Mouse (Mus musculus) CH12.LX (cell line): ENCODE measurements around the gene Shbg. TPM values are rescaled to one million over a fixed set of nuclear protein-coding genes. Genes with fewer than 3 reads are reported as not detected.

ENCODE experiments used
- DNase-seq: peaks from one replicate; pipeline ENCODE4 v3.0.0-alpha.2; 2013; ENCODE audit errors: extremely low read depth
- H3K27ac ChIP-seq: 2 replicates; pipeline ENCODE4 v1.5.1; 2012; ENCODE audit warnings: low read depth, mild to moderate bottlenecking, control low read depth, moderate library complexity; ENCODE audit not compliant: insufficient read depth
- H3K27me3 ChIP-seq: replicated peaks from 2 replicates; pipeline ENCODE3; 2012; ENCODE audit warnings: inconsistent platforms
- H3K36me3 ChIP-seq, 2 experiments: replicated peaks in 1 of 2; 2 replicates each; pipeline versions ENCODE3 to v1.6.1; 2012; ENCODE audit warnings: inconsistent platforms in 1 of 2, low read length in 1 of 2, mild to moderate bottlenecking in 1 of 2, mixed read lengths in 1 of 2, moderate library complexity in 1 of 2; ENCODE audit not compliant: control insufficient read depth in 1 of 2, insufficient read depth in 1 of 2
- H3K4me1 ChIP-seq, 2 experiments: 2 replicates each; pipeline ENCODE4 v1.6.1; 2012; ENCODE audit warnings: inconsistent platforms in 1 of 2, moderate library complexity in 1 of 2; ENCODE audit not compliant: insufficient read depth in 2 of 2, control insufficient read depth in 1 of 2
- H3K4me2 ChIP-seq: 2 replicates; pipeline ENCODE4 v1.6.1; 2012; ENCODE audit warnings: low read depth, mild to moderate bottlenecking, control low read depth; ENCODE audit not compliant: poor library complexity, insufficient read depth, severe bottlenecking
- H3K4me3 ChIP-seq, 3 experiments: fragments of 150-350 bp in 1 of 3; sonication (generic) in 1 of 3; replicated peaks in 1 of 3; 2 replicates each; pipeline versions ENCODE3 to v1.5.1; 2011 to 2012; ENCODE audit warnings: low read depth in 2 of 3, low read length in 2 of 3, mild to moderate bottlenecking in 2 of 3, moderate library complexity in 2 of 3, control low read depth in 1 of 3, improper control_type of control experiment in 1 of 3, inconsistent platforms in 1 of 3, mixed read lengths in 1 of 3; ENCODE audit not compliant: poor library complexity in 1 of 3
- H3K79me2 ChIP-seq: replicated peaks from 2 replicates; pipeline ENCODE4 v1.6.1; 2012; ENCODE audit warnings: mild to moderate bottlenecking, moderate library complexity; ENCODE audit not compliant: control insufficient read depth, poor library complexity, insufficient read depth, severe bottlenecking; ENCODE audit errors: extremely low read depth
- H3K9ac ChIP-seq: 2 replicates; pipeline ENCODE4 v1.6.1; 2012; ENCODE audit warnings: low read depth, mild to moderate bottlenecking, control low read depth, moderate library complexity; ENCODE audit not compliant: insufficient read depth
- H3K9me3 ChIP-seq: replicated peaks from 2 replicates; pipeline ENCODE3; 2012; ENCODE audit warnings: low read length, inconsistent platforms, mixed read lengths
- CTCF ChIP-seq, 2 experiments: IDR thresholded peaks in 1 of 2; conservative IDR thresholded peaks in 1 of 2; 2 replicates each; pipeline ENCODE4 v1.5.1; 2011 to 2012; ENCODE audit warnings: low read depth in 2 of 2, low read length in 2 of 2, improper control_type of control experiment in 1 of 2, inconsistent platforms in 1 of 2, mild to moderate bottlenecking in 1 of 2, moderate library complexity in 1 of 2
- E2F4 ChIP-seq: IDR thresholded peaks from 2 replicates; pipeline ENCODE4 v1.6.1; 2011; ENCODE audit warnings: low read depth, low read length, improper control_type of control experiment; ENCODE audit not compliant: insufficient replicate concordance
- ELF1 ChIP-seq: IDR thresholded peaks from 2 replicates; pipeline ENCODE4 v1.6.1; 2014; ENCODE audit warnings: low read depth, mild to moderate bottlenecking, inconsistent platforms, low read length, improper control_type of control experiment
- EP300 ChIP-seq: IDR thresholded peaks from 2 replicates; pipeline ENCODE4 v1.6.1; 2011; ENCODE audit warnings: low read length, improper control_type of control experiment
- ETS1 ChIP-seq: conservative IDR thresholded peaks from 2 replicates; pipeline ENCODE4 v1.6.1; 2012; ENCODE audit warnings: low read depth, mild to moderate bottlenecking, inconsistent platforms, low read length, improper control_type of control experiment, moderate library complexity
- GABPA ChIP-seq: IDR thresholded peaks from 2 replicates; pipeline ENCODE4 v1.6.1; 2012; ENCODE audit warnings: low read depth, low read length, improper control_type of control experiment, inconsistent platforms; ENCODE audit not compliant: insufficient replicate concordance
- MXI1 ChIP-seq: IDR thresholded peaks from 2 replicates; pipeline ENCODE4 v1.6.1; 2011; ENCODE audit warnings: mild to moderate bottlenecking, low read depth, low read length, improper control_type of control experiment
- NELFE ChIP-seq: IDR thresholded peaks from 2 replicates; pipeline ENCODE4 v1.6.1; 2011; ENCODE audit warnings: low read depth, low read length, improper control_type of control experiment
- NRF1 ChIP-seq: IDR thresholded peaks from 2 replicates; pipeline ENCODE4 v1.6.1; 2014; ENCODE audit warnings: low read depth, mild to moderate bottlenecking, inconsistent platforms, low read length, improper control_type of control experiment, moderate library complexity
- PAX5 ChIP-seq: IDR thresholded peaks from 2 replicates; pipeline ENCODE4 v1.6.1; 2012; ENCODE audit warnings: low read length, inconsistent platforms, mixed read lengths
- SIN3A ChIP-seq: IDR thresholded peaks from 2 replicates; pipeline ENCODE4 v1.6.1; 2012; ENCODE audit warnings: low read length, improper control_type of control experiment, inconsistent platforms
- SMC3 ChIP-seq: IDR thresholded peaks from 2 replicates; pipeline ENCODE4 v1.6.1; 2011; ENCODE audit warnings: low read depth, low read length, improper control_type of control experiment
- TBP ChIP-seq: conservative IDR thresholded peaks from 2 replicates; pipeline ENCODE4 v1.6.1; 2011; ENCODE audit warnings: low read depth, low read length, improper control_type of control experiment
- TCF12 ChIP-seq: IDR thresholded peaks from 2 replicates; pipeline ENCODE4 v1.6.1; 2014; ENCODE audit warnings: low read depth, mild to moderate bottlenecking, inconsistent platforms, low read length, improper control_type of control experiment
- UBTF ChIP-seq: IDR thresholded peaks from 2 replicates; pipeline ENCODE4 v1.6.1; 2012; ENCODE audit warnings: low read depth, mild to moderate bottlenecking, inconsistent platforms, low read length, improper control_type of control experiment, moderate library complexity
- USF1 ChIP-seq: IDR thresholded peaks from 2 replicates; pipeline ENCODE4 v1.6.1; 2014; ENCODE audit warnings: low read depth, mild to moderate bottlenecking, inconsistent platforms, low read length, improper control_type of control experiment
- USF2 ChIP-seq: conservative IDR thresholded peaks from 2 replicates; pipeline ENCODE4 v1.6.1; 2011; ENCODE audit warnings: low read depth, low read length, improper control_type of control experiment
- dilution Hi-C: fragments of 300-500 bp; cut with MboI; formaldehyde crosslinking; loops from 2 replicates; pipeline ENCODE4 v1.14.3; 2020; ENCODE audit warnings: low sequenced_read_pairs; ENCODE audit not compliant: extremely low pct_unique_long_range_greater_than_20kb, extremely low pct_ligation_motif_present
- in situ Hi-C: fragments of 300-500 bp; cut with MboI; formaldehyde crosslinking; loops from 3 replicates; pipeline ENCODE4 v1.14.3; 2019; ENCODE audit warnings: low sequenced_read_pairs, low pct_ligation_motif_present, low pct_unique_long_range_greater_than_20kb, mixed read lengths
- polyA plus RNA-seq: library from polyadenylated mRNA; unstranded; fragments of >175 nt; gene quantifications from 2 replicates; pipeline ENCODE4 v1.2.1, GENCODE M21; 2012; ENCODE audit warnings: low read depth; ENCODE audit not compliant: insufficient read length
- total RNA-seq, 2 experiments: library from RNA; depleted of rRNA; stranded (reverse); fragments of 300-350 nt in 1 of 2; fragments of >200 nt in 1 of 2; gene quantifications; 2 replicates each; pipeline ENCODE4 v1.2.3; 2012 to 2014

Shbg gene
- total and polyA plus RNA-seq, 3 experiments: not detected

DNA sequence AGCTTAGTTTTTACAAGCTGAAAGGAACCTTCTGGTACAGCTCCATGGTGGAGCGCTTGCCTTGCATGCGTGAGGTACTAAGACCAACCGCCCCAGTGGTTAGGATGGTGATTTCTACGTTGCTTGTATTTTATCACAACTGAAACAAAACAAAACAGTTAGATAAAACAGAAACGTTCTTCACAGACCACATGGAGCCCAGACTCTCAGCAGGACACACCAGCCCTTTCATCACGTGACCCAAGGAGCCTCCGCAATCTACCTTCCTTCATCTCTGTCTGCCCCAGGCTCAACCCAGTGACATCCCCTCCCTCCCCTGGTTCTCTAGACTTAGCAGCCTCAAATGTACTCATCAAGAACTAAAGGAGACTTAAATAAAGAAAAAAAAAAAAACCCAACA lies 8.3 kb downstream of the Shbg start:
- Histone ChIP-seq H3K4me3 (no peak overlapping the region), H3K27me3 (peaks cover 79% of the 10 kb centered on the region), H3K4me1 (peaks cover 9 to 19% of the 10 kb centered on the region in 2 experiments), H3K9me3 (no peaks in the 10 kb centered on the region), H3K79me2 (no peaks in the 10 kb centered on the region), H3K36me3 (no peaks in the 10 kb centered on the region), H3K9ac (no peak overlapping the region), H3K27ac (no peak overlapping the region), H3K4me2 (no peak overlapping the region)
- in situ Hi-C loops (no loop called here), dilution Hi-C loops (no loop called here)
- DNase-seq: no peak
- no peak for TF ChIP-seq TBP
- peak; percentile 41 for TF ChIP-seq USF2
- TF ChIP-seq MXI1: no peak
- TF ChIP-seq EP300: no peak
- TF ChIP-seq USF1: peak; percentile 35

DNA sequence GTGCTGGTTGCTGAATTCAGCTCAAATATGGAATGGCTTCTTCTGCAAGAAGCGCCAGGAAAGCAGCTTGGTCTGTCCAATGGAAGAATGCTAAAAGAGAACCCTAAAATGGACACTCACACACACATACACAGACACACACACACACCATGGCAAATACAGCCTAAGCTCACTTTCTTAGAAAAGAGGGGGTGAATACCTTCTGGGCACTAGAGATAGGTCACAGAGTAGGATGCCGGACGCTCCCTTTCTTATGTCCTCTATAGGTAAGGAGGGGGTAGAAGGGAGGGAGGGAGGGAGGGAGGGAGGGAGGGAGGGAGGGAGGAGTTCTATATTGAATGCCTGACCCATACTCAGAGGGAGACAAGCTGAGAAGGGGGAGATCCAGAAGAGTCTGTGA lies 9.2 kb downstream of the Shbg start:
- no peak overlapping the region for H3K27ac ChIP-seq

DNA sequence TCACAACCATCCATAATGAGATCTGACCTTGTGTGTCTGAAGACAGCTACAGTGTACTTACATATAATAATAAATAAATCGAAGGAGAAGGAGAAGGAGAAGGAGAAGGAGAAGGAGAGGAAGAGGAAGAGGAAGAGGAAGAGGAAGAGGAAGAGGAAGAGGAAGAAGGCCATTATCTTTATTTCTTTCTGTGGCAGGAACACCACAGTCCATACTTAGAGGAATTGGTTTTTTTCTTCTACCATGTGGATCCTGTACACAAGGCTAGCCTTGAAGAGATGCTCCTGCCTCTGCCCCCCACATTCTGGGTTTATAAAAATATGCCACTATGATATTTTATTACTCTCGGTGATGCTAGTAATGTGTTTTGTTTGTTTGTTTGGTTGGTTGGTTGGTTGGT lies 10.9 kb downstream of the Shbg start:
- H3K9ac ChIP-seq: no peak overlapping the region
- no peaks in the 10 kb centered on the region for H3K9me3 ChIP-seq
- no peak overlapping the region for H3K4me3 ChIP-seq
- dilution Hi-C loops (no loop called here), in situ Hi-C loops (no loop called here)
- H3K4me2 ChIP-seq: no peak overlapping the region
- H3K4me1 ChIP-seq: peaks cover 9% of the 10 kb centered on the region in 2 experiments
- no peaks in the 10 kb centered on the region for H3K36me3 ChIP-seq
- no peak for DNase-seq
- H3K27me3 ChIP-seq: peaks cover 85% of the 10 kb centered on the region
- H3K79me2 ChIP-seq: no peaks in the 10 kb centered on the region
- no peak for TF ChIP-seq PAX5
- H3K27ac ChIP-seq: no peak overlapping the region

More for the DNA sequence above, 9.2 kb downstream of the Shbg start:
- no peak overlapping the region for H3K4me3 ChIP-seq
- dilution Hi-C loops (no loop called here), in situ Hi-C loops (no loop called here)
- H3K4me2 ChIP-seq: no peak overlapping the region
- H3K79me2 ChIP-seq: no peaks in the 10 kb centered on the region
- H3K9ac ChIP-seq: no peak overlapping the region
- H3K27me3 ChIP-seq: peaks cover 84% of the 10 kb centered on the region
- no peak for TF ChIP-seq GABPA
- TF ChIP-seq EP300: no peak
- TF ChIP-seq UBTF: no peak
- no peak for TF ChIP-seq MXI1
- TF ChIP-seq NELFE: no peak
- no peak for TF ChIP-seq CTCF (conservative IDR thresholded peaks at IDR 0.05 in 1 of 2, IDR thresholded peaks at IDR 0.05 in 1 of 2; ENCODE audit: low read depth in 2 of 2, low read length in 2 of 2)
- TF ChIP-seq TCF12: no peak
- TF ChIP-seq TBP: no peak
- TF ChIP-seq ETS1: no peak
- TF ChIP-seq NRF1: no peak
- TF ChIP-seq SIN3A: no peak
- no peak for TF ChIP-seq USF1
- TF ChIP-seq E2F4: no peak
- TF ChIP-seq ELF1: no peak
- no peak for TF ChIP-seq SMC3
- H3K36me3 ChIP-seq: no peaks in the 10 kb centered on the region
- no peak for DNase-seq
- H3K9me3 ChIP-seq: no peaks in the 10 kb centered on the region
- H3K4me1 ChIP-seq: peaks cover 9 to 12% of the 10 kb centered on the region in 2 experiments
